In the genomic region with DNA sequence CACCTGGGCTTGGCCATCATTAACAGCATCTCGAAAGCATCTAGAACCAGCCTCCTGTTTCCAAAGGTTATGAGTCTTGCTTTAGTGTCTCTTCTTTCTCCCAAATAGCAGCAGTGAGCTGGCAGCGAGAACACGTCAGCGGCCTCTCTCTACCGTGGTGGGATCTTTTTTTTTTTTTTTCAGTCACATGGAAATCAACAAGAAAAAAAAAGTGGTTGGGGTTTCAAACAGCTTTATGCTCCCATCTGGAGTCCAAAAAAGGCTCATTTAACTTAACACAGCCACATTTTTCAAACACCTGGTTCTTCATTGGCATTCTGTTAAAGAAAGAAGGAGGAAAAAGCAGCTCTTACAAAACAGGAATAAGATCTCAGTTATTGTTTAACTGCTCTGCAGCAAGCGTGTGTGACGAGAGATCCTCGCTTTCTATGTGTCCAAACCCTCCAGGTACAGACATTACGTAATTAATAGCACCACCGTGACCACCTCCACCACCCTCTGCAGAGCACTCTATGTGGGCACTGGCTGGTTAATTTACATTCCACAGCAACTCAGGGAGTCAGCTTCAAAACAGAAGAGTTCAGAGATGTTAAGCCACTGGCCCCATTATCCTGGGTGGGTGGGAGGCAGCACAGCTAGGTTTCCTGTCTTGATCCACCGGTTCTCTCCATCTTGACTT, we compare ENCODE assay signal across 17 mouse cellular contexts.
DNase-seq lines count a peak whose midpoint lies in the region; ATAC-seq and TF ChIP-seq lines count a peak whose summit lies in the region.
"Had no signal": no experiment of that assay in that cellular context is flagged by ENCODE, and none has a peak within 500 bp of the region (broad histone marks: within the 10 kb centered on the region; RNA-seq: fewer than 3 reads in every experiment).

No protein-coding gene starts in this region.

- TF ChIP-seq CTCF in forebrain, postnatal 0 days (IDR thresholded peaks at IDR 0.05; ENCODE audit: low read depth): no peak

- no peak overlapping the region for H3K4me3 ChIP-seq in forebrain, postnatal 0 days (ENCODE audit: low read depth, low read length)
- no peak overlapping the region for H3K4me3 ChIP-seq in forebrain, embryonic 10.5 days
- H3K4me3 ChIP-seq: heart, adult 2 months; limb, embryonic 15.5 days; midbrain, embryonic 12.5 days had no signal

- no peaks in the 10 kb centered on the region for H3K27me3 ChIP-seq in forebrain, postnatal 0 days (ENCODE audit: insufficient read depth, low read length)
- H3K27me3 ChIP-seq in forebrain, embryonic 10.5 days (ENCODE audit: poor library complexity, severe bottlenecking): no peaks in the 10 kb centered on the region
- H3K27me3 ChIP-seq: limb, embryonic 15.5 days; midbrain, embryonic 12.5 days had no signal

- 0 out of 2 replicates have a peak overlapping the region, but pooled peaks have one; percentile 10 for H3K27ac ChIP-seq in forebrain, postnatal 0 days (ENCODE audit: low read depth, low read length)
- H3K27ac ChIP-seq in forebrain, embryonic 10.5 days: no peak overlapping the region
- H3K27ac ChIP-seq: heart, adult 2 months; midbrain, embryonic 12.5 days; stomach, postnatal 0 days had no signal

- H3K4me1 ChIP-seq in forebrain, postnatal 0 days (ENCODE audit: insufficient read depth): no peaks in the 10 kb centered on the region
- no peaks in the 10 kb centered on the region for H3K4me1 ChIP-seq in forebrain, embryonic 10.5 days
- H3K4me1 ChIP-seq: midbrain, embryonic 12.5 days had no signal

- H3K36me3 ChIP-seq in forebrain, postnatal 0 days (ENCODE audit: insufficient read depth): no peaks in the 10 kb centered on the region
- no peaks in the 10 kb centered on the region for H3K36me3 ChIP-seq in forebrain, embryonic 10.5 days (replicated peaks)
- H3K36me3 ChIP-seq: limb, embryonic 15.5 days; midbrain, embryonic 12.5 days had no signal

- 61% methylated on average over 11 of the region's 11 CpGs for WGBS in forebrain, postnatal 0 days
- WGBS in forebrain, embryonic 10.5 days: 86% methylated on average over 11 of the region's 11 CpGs

- peak; percentile 49 for DNase-seq in forebrain, postnatal 0 days
- no peak for DNase-seq in forebrain, embryonic 10.5 days (ENCODE audit: extremely low spot score, low spot score)
- DNase-seq in layer of hippocampus, adult 11-12 months (ENCODE audit: low spot score): peak; percentile 15
- DNase-seq in layer of hippocampus, postnatal 25 days (ENCODE audit: extremely low spot score in 1 of 2, low spot score in 1 of 2): no peak
- peak; percentile 82 for DNase-seq in brain, adult 2 months (ENCODE audit: low read depth, low spot score)
- peak; percentile 20 for DNase-seq in kidney, postnatal 14 days
- no peak for DNase-seq in cerebellum, postnatal 36 days
- DNase-seq: adrenal gland, postnatal 14 days; heart, adult 2 months; heart, postnatal 14 days; lung, adult 18-20 months; lung, postnatal 4 days; thymus, postnatal 4 days had no signal

- no peak overlapping the region for H3K4me2 ChIP-seq in forebrain, postnatal 0 days (ENCODE audit: low read depth)
- H3K4me2 ChIP-seq: limb, embryonic 15.5 days; midbrain, embryonic 12.5 days had no signal

- peak; percentile 47 for ATAC-seq in forebrain, postnatal 0 days
- ATAC-seq in CD4-positive, CD25-positive, alpha-beta regulatory T cell, adult 4 months: no peak

- no peaks in the 10 kb centered on the region for H3K9me3 ChIP-seq in forebrain, postnatal 0 days (ENCODE audit: low read length)
- H3K9me3 ChIP-seq in forebrain, embryonic 10.5 days: no peaks in the 10 kb centered on the region
- H3K9me3 ChIP-seq: limb, embryonic 15.5 days; midbrain, embryonic 12.5 days had no signal

- no peak overlapping the region for H3K9ac ChIP-seq in forebrain, postnatal 0 days
- H3K9ac ChIP-seq: limb, embryonic 15.5 days; midbrain, embryonic 12.5 days had no signal

Comparison
In these comparisons a context has a peak if more than half of its experiments do, and no peak if none do; other contexts are left out.
1. DNase-seq: peak in forebrain, postnatal 0 days (single experiment), layer of hippocampus, adult 11-12 months (single experiment), brain, adult 2 months (single experiment) and kidney, postnatal 14 days (single experiment); none in forebrain, embryonic 10.5 days (single experiment), layer of hippocampus, postnatal 25 days (0 of 2) and cerebellum, postnatal 36 days (0 of 2).